Mouse (Mus musculus): ENCODE data around the gene Olfr787. TPM values are rescaled to one million over a fixed set of nuclear protein-coding genes. Genes with fewer than 3 reads are reported as not detected.

The Olfr787 gene
- polyA plus RNA-seq, 1 experiment from 2014 or later: not detected

Other genes starting within 250 kb of the Olfr787 start
- gene Olfr774, start 225.7 kb upstream of the Olfr787 start, polyA plus RNA-seq (2015; fragmentation: Nextera tagmentation; extraction: Ambion mirVana): not detected in 2 replicates
- not detected in 2 replicates for gene Olfr775, start 213.4 kb upstream of the Olfr787 start, polyA plus RNA-seq (2015; fragmentation: Nextera tagmentation; extraction: Ambion mirVana)
- gene Olfr776, start 202.7 kb upstream of the Olfr787 start, polyA plus RNA-seq (2015; fragmentation: Nextera tagmentation; extraction: Ambion mirVana): not detected in 2 replicates
- not detected in 2 replicates for gene Olfr777, start 190.4 kb upstream of the Olfr787 start, polyA plus RNA-seq (2015; fragmentation: Nextera tagmentation; extraction: Ambion mirVana)
- gene Olfr780, start 143.7 kb upstream of the Olfr787 start, polyA plus RNA-seq (2015; fragmentation: Nextera tagmentation; extraction: Ambion mirVana): not detected in 2 replicates
- gene Olfr781, start 133.0 kb upstream of the Olfr787 start, polyA plus RNA-seq (2015; fragmentation: Nextera tagmentation; extraction: Ambion mirVana): not detected in 2 replicates
- not detected in 2 replicates for gene Olfr782, start 113.0 kb upstream of the Olfr787 start, polyA plus RNA-seq (2015; fragmentation: Nextera tagmentation; extraction: Ambion mirVana)
- gene Olfr784, start 77.8 kb upstream of the Olfr787 start, polyA plus RNA-seq (2015; fragmentation: Nextera tagmentation; extraction: Ambion mirVana): 0.05 TPM in 1 of 2 replicates, not detected in the other
- not detected in 2 replicates for gene Olfr785, start 56.4 kb upstream of the Olfr787 start, polyA plus RNA-seq (2015; fragmentation: Nextera tagmentation; extraction: Ambion mirVana)
- not detected in 2 replicates for gene Olfr786, start 34.6 kb upstream of the Olfr787 start, polyA plus RNA-seq (2015; fragmentation: Nextera tagmentation; extraction: Ambion mirVana)
- gene Olfr788, start 9.1 kb downstream of the Olfr787 start, polyA plus RNA-seq (2015; fragmentation: Nextera tagmentation; extraction: Ambion mirVana): not detected in 2 replicates
- not detected in 2 replicates for gene Olfr789, start 22.9 kb downstream of the Olfr787 start, polyA plus RNA-seq (2015; fragmentation: Nextera tagmentation; extraction: Ambion mirVana)
- gene Olfr790, start 36.6 kb downstream of the Olfr787 start, polyA plus RNA-seq (2015; fragmentation: Nextera tagmentation; extraction: Ambion mirVana): not detected in 2 replicates
- gene Olfr791, start 59.9 kb downstream of the Olfr787 start, polyA plus RNA-seq (2015; fragmentation: Nextera tagmentation; extraction: Ambion mirVana): not detected in 2 replicates
- gene Olfr792, start 77.3 kb downstream of the Olfr787 start, polyA plus RNA-seq (2015; fragmentation: Nextera tagmentation; extraction: Ambion mirVana): not detected in 2 replicates
- gene Olfr794, start 105.8 kb downstream of the Olfr787 start, polyA plus RNA-seq (2015; fragmentation: Nextera tagmentation; extraction: Ambion mirVana): not detected in 2 replicates
- gene Olfr796, start 150.7 kb downstream of the Olfr787 start, polyA plus RNA-seq (2015; fragmentation: Nextera tagmentation; extraction: Ambion mirVana): not detected in 2 replicates
- not detected in 2 replicates for gene Olfr798, start 166.1 kb downstream of the Olfr787 start, polyA plus RNA-seq (2015; fragmentation: Nextera tagmentation; extraction: Ambion mirVana)
- not detected in 2 replicates for gene Olfr799, start 175.6 kb downstream of the Olfr787 start, polyA plus RNA-seq (2015; fragmentation: Nextera tagmentation; extraction: Ambion mirVana)
- not detected in 2 replicates for gene Olfr800, start 195.8 kb downstream of the Olfr787 start, polyA plus RNA-seq (2015; fragmentation: Nextera tagmentation; extraction: Ambion mirVana)
- not detected in 2 replicates for gene Olfr801, start 212.0 kb downstream of the Olfr787 start, polyA plus RNA-seq (2015; fragmentation: Nextera tagmentation; extraction: Ambion mirVana)
- not detected in 2 replicates for gene Olfr802, start 226.3 kb downstream of the Olfr787 start, polyA plus RNA-seq (2015; fragmentation: Nextera tagmentation; extraction: Ambion mirVana)
- gene Olfr803, start 232.4 kb downstream of the Olfr787 start, polyA plus RNA-seq (2015; fragmentation: Nextera tagmentation; extraction: Ambion mirVana): not detected in 2 replicates
- not detected in 2 replicates for gene Olfr804, start 241.3 kb downstream of the Olfr787 start, polyA plus RNA-seq (2015; fragmentation: Nextera tagmentation; extraction: Ambion mirVana)